Mouse (Mus musculus) WW6 (cell line): ENCODE measurements around the gene Ldhal6b.

ENCODE experiments used
- DNase-seq: peaks from one replicate; pipeline ENCODE4 v3.0.0-alpha.2; 2013; ENCODE audit warnings: low read depth, low spot score

Ldhal6b gene

GRCm38 (mm10) chr17:5411205-5411604, 7.4 kb downstream of the Ldhal6b start:
- no peak for DNase-seq

- DNase-seq, result no peak
Observed at GRCm38 (mm10) chr17:5410336-5410735, 8.2 kb downstream of the Ldhal6b start.

- DNase-seq, result no peak
Observed at GRCm38 (mm10) chr17:5407030-5407429, 11.5 kb downstream of the Ldhal6b start.

GRCm38 (mm10) chr17:5406566-5406965, 12.0 kb downstream of the Ldhal6b start:
- DNase-seq, result no peak

- DNase-seq, result no peak
Observed at GRCm38 (mm10) chr17:5403885-5404284, 14.7 kb downstream of the Ldhal6b start.

- DNase-seq, result peak; percentile 45
Observed at GRCm38 (mm10) chr17:5402624-5403023, 15.9 kb downstream of the Ldhal6b start.

- DNase-seq, result peak; percentile 62
Observed at GRCm38 (mm10) chr17:5402069-5402468, 16.5 kb downstream of the Ldhal6b start.

- DNase-seq, result no peak
Observed at GRCm38 (mm10) chr17:5401288-5401687, 17.3 kb downstream of the Ldhal6b start.

GRCm38 (mm10) chr17:5400435-5401090, 18.0 kb downstream of the Ldhal6b start:
- no peak for DNase-seq

- peak; percentile 59 for DNase-seq
Observed at GRCm38 (mm10) chr17:5397148-5398007, 21.2 kb downstream of the Ldhal6b start.

- DNase-seq, result no peak
Observed at GRCm38 (mm10) chr17:5396213-5396612, 22.4 kb downstream of the Ldhal6b start.

- no peak for DNase-seq
Observed at GRCm38 (mm10) chr17:5395454-5396205, 22.9 kb downstream of the Ldhal6b start.

- DNase-seq, result no peak
Observed at GRCm38 (mm10) chr17:5390682-5391081, 27.9 kb downstream of the Ldhal6b start.

GRCm38 (mm10) chr17:5388351-5388750, 30.2 kb downstream of the Ldhal6b start:
- DNase-seq, result no peak

GRCm38 (mm10) chr17:5386885-5387545, 31.6 kb downstream of the Ldhal6b start:
- no peak for DNase-seq

- no peak for DNase-seq
Observed at GRCm38 (mm10) chr17:5385694-5386093, 32.9 kb downstream of the Ldhal6b start.

GRCm38 (mm10) chr17:5377930-5378310, 40.6 kb downstream of the Ldhal6b start:
- no peak for DNase-seq

GRCm38 (mm10) chr17:5377151-5377929, 41.2 kb downstream of the Ldhal6b start:
- no peak for DNase-seq

- no peak for DNase-seq
Observed at GRCm38 (mm10) chr17:5372951-5373350, 45.6 kb downstream of the Ldhal6b start.

GRCm38 (mm10) chr17:5371521-5371920, 47.0 kb downstream of the Ldhal6b start:
- no peak for DNase-seq

- DNase-seq, result no peak
Observed at GRCm38 (mm10) chr17:5371032-5371431, 47.5 kb downstream of the Ldhal6b start.
